Mouse (Mus musculus): ENCODE results near the gene Tmem52.

- TF ChIP-seq CTCF (IDR thresholded peaks at IDR 0.05; ENCODE audit: low read depth, low read length): no peak
- TF ChIP-seq GATA1 (IDR thresholded peaks at IDR 0.05; ENCODE audit: borderline replicate concordance, low read length): no peak
- TF ChIP-seq TAL1 (conservative IDR thresholded peaks at IDR 0.05; ENCODE audit: low read depth, low read length): no peak
- TF ChIP-seq POLR2AphosphoS5 (IDR thresholded peaks at IDR 0.05; ENCODE audit: insufficient replicate concordance, low read depth, low read length): no peak
Measured at GRCm38 (mm10) chr4:155472716-155473290, 3.9 kb downstream of the Tmem52 start.

Data from G1E (cell line).